Mouse (Mus musculus) stomach, embryonic 14.5 days (tissue): ENCODE measurements around the gene Cfap45. TPM values are rescaled to one million over a fixed set of nuclear protein-coding genes. Genes with fewer than 3 reads are reported as not detected.

ENCODE experiments used
- ATAC-seq: fragments of 200-750 bp; cut with Nextera tagmentation; 2 replicates; pipeline ENCODE4 v1.8.0; 2017; ENCODE audit warnings: low read depth, moderate TSS enrichment; ENCODE audit not compliant: insufficient number of reproducible peaks, insufficient read depth, low FRiP score
- H3K27ac ChIP-seq: fragments of 300-500 bp; sonication (generic); 2 replicates; pipeline ENCODE4 v1.5.1; 2014; ENCODE audit warnings: mild to moderate bottlenecking, low read length, moderate library complexity, mixed read lengths
- H3K27me3 ChIP-seq: fragments of 300-500 bp; sonication (generic); 2 replicates; pipeline ENCODE4 v1.6.1; 2014; ENCODE audit warnings: low read length, control low read depth, mixed read lengths; ENCODE audit not compliant: control insufficient read depth, insufficient read depth
- H3K36me3 ChIP-seq: fragments of 300-500 bp; sonication (generic); 2 replicates; pipeline ENCODE4 v1.6.1; 2014; ENCODE audit warnings: mild to moderate bottlenecking, control low read depth, low read length, moderate library complexity, mixed read lengths; ENCODE audit not compliant: control insufficient read depth, insufficient read depth
- H3K4me1 ChIP-seq: fragments of 300-500 bp; sonication (generic); 2 replicates; pipeline ENCODE4 v1.6.1; 2014; ENCODE audit warnings: low read length, control low read depth, mixed read lengths; ENCODE audit not compliant: control insufficient read depth, insufficient read depth
- H3K4me2 ChIP-seq: fragments of 300-500 bp; sonication (generic); replicated peaks from 2 replicates; pipeline ENCODE4 v1.6.1; 2014; ENCODE audit warnings: low read depth, low read length, control low read depth
- H3K4me3 ChIP-seq: fragments of 300-500 bp; sonication (generic); 2 replicates; pipeline ENCODE4 v1.5.1; 2014; ENCODE audit warnings: low read depth, low read length, control low read depth
- H3K9ac ChIP-seq: fragments of 300-500 bp; sonication (generic); replicated peaks from 2 replicates; pipeline ENCODE4 v1.6.1; 2014; ENCODE audit warnings: low read depth, mild to moderate bottlenecking, control low read depth, low read length, moderate library complexity, mixed read lengths
- H3K9me3 ChIP-seq: fragments of 300-500 bp; sonication (generic); 2 replicates; pipeline ENCODE4 v1.6.1; 2016; ENCODE audit warnings: low read depth, low read length, control low read depth; ENCODE audit not compliant: control insufficient read depth
- WGBS: fragments of 180-500 bp; shearing (Covaris S2); extraction: QIAGEN DNeasy Blood & Tissue Kit; methylation state at CpG from one replicate; pipeline ENCODE4 v1.1.7; 2014; 5-methylcytosine and 5-hydroxymethylcytosine counted together
- polyA plus RNA-seq: library from polyadenylated mRNA; unstranded; fragments of >200 nt; fragmentation: Nextera tagmentation; extraction: Ambion mirVana; gene quantifications from 2 replicates; pipeline ENCODE4 v1.2.1, GENCODE M21; 2014

The Cfap45 gene
- polyA plus RNA-seq, 1 experiment from 2014 or later: 2.9 TPM

DNA sequence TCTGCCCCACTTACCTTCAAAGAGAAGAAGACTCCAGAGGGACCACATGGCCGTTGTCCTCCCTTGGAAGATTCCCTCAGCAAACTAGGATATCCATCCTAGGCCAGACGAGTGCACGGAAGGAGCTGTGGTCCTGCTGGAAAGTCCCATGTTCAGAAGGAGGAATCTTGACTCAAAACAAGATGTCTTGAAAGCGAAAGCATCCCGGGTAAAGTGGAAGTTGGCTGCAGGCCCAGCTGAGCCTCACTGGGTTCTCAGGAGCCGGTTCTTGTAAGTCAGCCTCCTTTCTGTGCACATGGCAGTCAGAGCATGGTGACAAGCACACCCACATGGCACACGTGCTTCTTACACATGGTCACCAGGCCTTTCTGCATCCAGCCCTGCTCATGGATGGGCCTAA, 69.8 kb downstream of the Cfap45 start, which contains the start of gene Slamf8:
Gene Slamf8 (minus strand): TSS at position 184 of the 400 bp plus-strand sequence.
- H3K27me3 ChIP-seq: no peaks in the 10 kb centered on the region
- H3K9me3 ChIP-seq: no peaks in the 10 kb centered on the region
- no peak within 1 kb of the TSS for H3K4me2 ChIP-seq
- H3K27ac ChIP-seq: no peak within 1 kb of the TSS
- H3K36me3 ChIP-seq: no peaks in the 10 kb centered on the region
- H3K9ac ChIP-seq: no peak within 1 kb of the TSS
- H3K4me1 ChIP-seq: 0 out of 2 replicates have a peak, but pooled peaks cover 3% of the 10 kb centered on the region
- no peak within 1 kb of the TSS for H3K4me3 ChIP-seq
- 71% methylated on average over 7 of the region's 7 CpGs for WGBS
- no peak for ATAC-seq

GRCm38 (mm10) chr1:172593321-172593720, 72.7 kb downstream of the Cfap45 start:
- no peak for ATAC-seq
- no peaks in the 10 kb centered on the region for H3K9me3 ChIP-seq
- H3K9ac ChIP-seq: no peak overlapping the region
- H3K36me3 ChIP-seq: no peaks in the 10 kb centered on the region
- H3K4me3 ChIP-seq: no peak overlapping the region
- H3K4me1 ChIP-seq: no peaks in the 10 kb centered on the region
- H3K27me3 ChIP-seq: no peaks in the 10 kb centered on the region
- 76% methylated on average over 3 of the region's 3 CpGs for WGBS
- H3K27ac ChIP-seq: no peak overlapping the region
- H3K4me2 ChIP-seq: no peak overlapping the region

- Histone ChIP-seq H3K4me1 (no peaks in the 10 kb centered on the region), H3K27ac (no peak overlapping the region), H3K36me3 (no peaks in the 10 kb centered on the region), H3K4me3 (no peak overlapping the region), H3K9me3 (no peaks in the 10 kb centered on the region), H3K4me2 (no peak overlapping the region), H3K9ac (no peak overlapping the region), H3K27me3 (no peaks in the 10 kb centered on the region)
- no peak for ATAC-seq
- WGBS: 90% methylated on average over 2 of the region's 2 CpGs
These were observed 73.4 kb downstream of the Cfap45 start for GRCm38 (mm10) chr1:172593956-172594355.

DNA sequence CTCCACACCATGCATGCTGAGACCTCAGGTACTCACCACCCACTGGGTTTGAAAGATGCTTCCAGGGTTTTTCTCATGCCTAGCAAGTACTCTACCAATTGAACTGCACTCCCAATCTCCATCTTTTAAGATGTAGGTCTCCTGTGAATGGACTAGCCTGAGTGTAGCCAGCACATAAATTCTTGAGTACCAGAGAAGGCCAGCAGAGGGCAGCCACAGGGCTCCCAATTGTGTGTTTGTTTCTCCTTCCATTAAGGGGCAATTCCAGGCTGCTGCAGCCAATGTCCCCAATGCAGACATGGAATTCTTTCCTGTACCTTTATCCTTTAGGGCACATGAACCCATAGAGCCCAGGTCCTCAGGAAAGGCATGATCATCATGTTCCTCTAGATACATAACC, 73.9 kb downstream of the Cfap45 start:
- ATAC-seq: no peak
- no peaks in the 10 kb centered on the region for H3K27me3 ChIP-seq
- no peak overlapping the region for H3K9ac ChIP-seq
- H3K4me3 ChIP-seq: no peak overlapping the region
- no peaks in the 10 kb centered on the region for H3K4me1 ChIP-seq
- H3K27ac ChIP-seq: no peak overlapping the region
- H3K36me3 ChIP-seq: no peaks in the 10 kb centered on the region
- no peak overlapping the region for H3K4me2 ChIP-seq
- H3K9me3 ChIP-seq: no peaks in the 10 kb centered on the region

Other genes starting within 250 kb of the Cfap45 start
- 2.3 TPM in 2 replicates for gene Atp1a2, start 222.7 kb upstream of the Cfap45 start, polyA plus RNA-seq
- not detected in 2 replicates for gene Kcnj9, start 191.5 kb upstream of the Cfap45 start, polyA plus RNA-seq
- gene Kcnj10, start 179.6 kb upstream of the Cfap45 start, polyA plus RNA-seq: 0.09 and 0.18 TPM in 2 replicates
- gene Pigm, start 144.3 kb upstream of the Cfap45 start, polyA plus RNA-seq: 9.7 and 10.5 TPM in 2 replicates
- 0.43 and 0.45 TPM in 2 replicates for gene Slamf9, start 45.4 kb upstream of the Cfap45 start, polyA plus RNA-seq
- gene Igsf9, start 39.0 kb upstream of the Cfap45 start, polyA plus RNA-seq: 41.5 and 48.1 TPM in 2 replicates
- 188 and 196 TPM in 2 replicates for gene Tagln2, start 20.8 kb upstream of the Cfap45 start, polyA plus RNA-seq
- gene Vsig8, start 35.1 kb downstream of the Cfap45 start, polyA plus RNA-seq: 1.0 and 1.2 TPM in 2 replicates
- gene Slamf8, start 69.8 kb downstream of the Cfap45 start, polyA plus RNA-seq: 0.45 TPM in 1 of 2 replicates, not detected in the other
- not detected in 2 replicates for gene Fcrl6, start 81.8 kb downstream of the Cfap45 start, polyA plus RNA-seq
- gene Dusp23, start 112.2 kb downstream of the Cfap45 start, polyA plus RNA-seq: 12.3 and 15.3 TPM in 2 replicates
- gene Crp, start 177.3 kb downstream of the Cfap45 start, polyA plus RNA-seq: 0.29 and 0.83 TPM in 2 replicates